Mouse (Mus musculus) Patski (cell line): Measurements from ENCODE around the gene Cirbp. TPM values are rescaled to one million over a fixed set of nuclear protein-coding genes. Genes with fewer than 3 reads are reported as not detected.

Experiments
- ATAC-seq: fragments of 100-300 bp; one replicate; pipeline ENCODE4 v1.8.0; 2021
- CTCF ChIA-PET: fragments of 350-600 bp; sonication (Branson Sonifier 250); formaldehyde crosslinking; loops from one replicate; lab custom pipeline; 2022; ENCODE audit warnings: inconsistent platforms; lab: Charles Lee
- POLR2A ChIA-PET: fragments of 350-600 bp; sonication (Branson Sonifier 250); formaldehyde crosslinking; loops from one replicate; lab custom pipeline; 2022; ENCODE audit warnings: antibody characterized with exemption, inconsistent platforms; lab: Charles Lee
- DNase-seq: peaks from one replicate; pipeline ENCODE4 v3.0.0-alpha.2; 2011; ENCODE audit warnings: low read depth, low spot score
- H3K27me3 ChIP-seq: fragments of 371-371 bp; one replicate; pipeline ENCODE4 v1.5.1; 2021
- CTCF ChIP-seq: fragments of 100-300 bp; IDR thresholded peaks from one replicate; pipeline ENCODE4 v1.5.1; 2021
- in situ Hi-C: fragments of 300-500 bp; cut with MboI; formaldehyde crosslinking; loops from 3 replicates; pipeline ENCODE4 v1.11.1; 2018; ENCODE audit warnings: low pct_unique_long_range_greater_than_20kb, mixed read lengths
- polyA plus RNA-seq: library from polyadenylated mRNA; unstranded; gene quantifications from one replicate; pipeline ENCODE4 v1.2.3, GENCODE M21; 2021

The Cirbp gene
- polyA plus RNA-seq, 1 experiment from 2014 or later: 62.1 TPM

- POLR2A ChIA-PET: interaction anchor here (0.6 to 15.5 kb wide), 3 partner anchors 8 to 167 kb away, joined by 4 to 191 read pairs (median 5); partner anchors contain the start of gene Cirbp
- CTCF ChIA-PET: interaction anchor here (1.3 to 7.0 kb wide), 2 partner anchors 9 to 11 kb away, joined by 3 to 69 read pairs; partner anchors contain the start of gene Cirbp
- DNase-seq (no peak), ATAC-seq (no peak)
- in situ Hi-C loops: no loop called here
- no peak for TF ChIP-seq CTCF
- no peaks in the 10 kb centered on the region for H3K27me3 ChIP-seq
These were observed 11.4 kb upstream of the Cirbp start for GRCm38 (mm10) chr10:80154384-80154783.

- no peak for TF ChIP-seq CTCF
- no peak for ATAC-seq
- POLR2A ChIA-PET: interaction anchor here (0.6 to 15.5 kb wide), 4 partner anchors 8 to 168 kb away, joined by 4 to 191 read pairs (median 6); partner anchors contain the start of gene Cirbp
- CTCF ChIA-PET: interaction anchor here (1.3 to 7.0 kb wide), 2 partner anchors 10 kb away, joined by 3 to 69 read pairs; partner anchors contain the start of gene Cirbp
- in situ Hi-C loops: no loop called here
- no peaks in the 10 kb centered on the region for H3K27me3 ChIP-seq
- DNase-seq: no peak
These were observed 10.5 kb upstream of the Cirbp start for GRCm38 (mm10) chr10:80155277-80155676.

- DNase-seq (no peak), ATAC-seq (no peak)
- ChIA-PET POLR2A (interaction anchor here (0.6 to 15.5 kb wide), 4 partner anchors 7 to 117 kb away, joined by 3 to 191 read pairs (median 6); partner anchors contain the start of genes Cirbp and Midn), CTCF (interaction anchor here (7.0 kb wide), 1 partner anchor 9 kb away, joined by 69 read pairs; the partner anchor contains the start of gene Cirbp)
- no peak for TF ChIP-seq CTCF
- in situ Hi-C loops: no loop called here
- no peaks in the 10 kb centered on the region for H3K27me3 ChIP-seq
These were observed 9.6 kb upstream of the Cirbp start for GRCm38 (mm10) chr10:80156002-80156751.

- H3K27me3 ChIP-seq: no peaks in the 10 kb centered on the region
- POLR2A ChIA-PET: interaction anchor here (0.9 to 15.5 kb wide), 3 partner anchors 6 to 11 kb away, joined by 4 to 191 read pairs (median 8); partner anchors contain the start of genes Cirbp and Midn
- in situ Hi-C loops: no loop called here
- no peak for TF ChIP-seq CTCF
- CTCF ChIA-PET: interaction anchor here (7.0 kb wide), 1 partner anchor 9 kb away, joined by 69 read pairs; the partner anchor contains the start of gene Cirbp
- ATAC-seq (no peak), DNase-seq (no peak)
These were observed 9.1 kb upstream of the Cirbp start for GRCm38 (mm10) chr10:80156752-80157053.

GRCm38 (mm10) chr10:80157141-80157929, 8.4 kb upstream of the Cirbp start:
- POLR2A ChIA-PET: interaction anchor here (2.2 to 15.5 kb wide), 3 partner anchors 5 to 12 kb away, joined by 8 to 191 read pairs (median 191); partner anchors contain the start of genes Cirbp and Midn

GRCm38 (mm10) chr10:80158307-80158986, 7.3 kb upstream of the Cirbp start:
- ChIA-PET CTCF (interaction anchor here (1.4 kb wide), 1 partner anchor 13 kb away, joined by 5 read pairs; no protein-coding TSS in a partner anchor), POLR2A (interaction anchor here (0.6 to 11.6 kb wide), 4 partner anchors 8 to 233 kb away, joined by 3 to 191 read pairs (median 4); partner anchors contain the start of gene Midn)
- ATAC-seq: no peak
- no peaks in the 10 kb centered on the region for H3K27me3 ChIP-seq
- in situ Hi-C loops: no loop called here
- TF ChIP-seq CTCF: no peak
- DNase-seq: no peak

More at GRCm38 (mm10) chr10:80157141-80157929, 8.4 kb upstream of the Cirbp start:
- DNase-seq (no peak), ATAC-seq (no peak)
- TF ChIP-seq CTCF: no peak
- CTCF ChIA-PET: interaction anchor here (7.0 kb wide), 1 partner anchor 8 kb away, joined by 69 read pairs; the partner anchor contains the start of gene Cirbp
- in situ Hi-C loops: no loop called here
- H3K27me3 ChIP-seq: no peaks in the 10 kb centered on the region

- in situ Hi-C loops: no loop called here
These were observed 6.7 kb upstream of the Cirbp start for GRCm38 (mm10) chr10:80159021-80159560.

GRCm38 (mm10) chr10:80159561-80160454, 6.0 kb upstream of the Cirbp start:
- DNase-seq (peak; percentile 97), ATAC-seq (peak; percentile 44)
- TF ChIP-seq CTCF: no peak
- ChIA-PET POLR2A (interaction anchor here (11.6 kb wide), 1 partner anchor 10 kb away, joined by 191 read pairs; the partner anchor contains the start of gene Midn), CTCF (interaction anchor here (1.0 to 1.4 kb wide), 3 partner anchors 9 to 98 kb away, joined by 3 to 5 read pairs (median 3); no protein-coding TSS in a partner anchor)
- no peaks in the 10 kb centered on the region for H3K27me3 ChIP-seq
- in situ Hi-C loops: no loop called here

More at GRCm38 (mm10) chr10:80159021-80159560, 6.7 kb upstream of the Cirbp start:
- CTCF ChIA-PET: interaction anchor here (1.4 kb wide), 1 partner anchor 14 kb away, joined by 5 read pairs; no protein-coding TSS in a partner anchor
- ATAC-seq (no peak), DNase-seq (no peak)
- no peak for TF ChIP-seq CTCF
- POLR2A ChIA-PET: interaction anchor here (1.1 to 11.6 kb wide), 2 partner anchors 9 kb away, joined by 3 to 191 read pairs; partner anchors contain the start of gene Midn
- no peaks in the 10 kb centered on the region for H3K27me3 ChIP-seq
